Mouse (Mus musculus) central nervous system, embryonic 11.5 days (tissue): ENCODE measurements around the gene Edn2. TPM values are rescaled to one million over a fixed set of nuclear protein-coding genes. Genes with fewer than 3 reads are reported as not detected.

Experiments
- polyA plus RNA-seq: library from polyadenylated mRNA; depleted of rRNA; stranded (reverse); fragments of >200 nt; gene quantifications from 2 replicates; pipeline ENCODE4 v1.2.3, GENCODE M21; 2012; rRNA removed

Edn2 gene
- 0.11 and 0.16 TPM in 2 replicates for polyA plus RNA-seq

DNA sequence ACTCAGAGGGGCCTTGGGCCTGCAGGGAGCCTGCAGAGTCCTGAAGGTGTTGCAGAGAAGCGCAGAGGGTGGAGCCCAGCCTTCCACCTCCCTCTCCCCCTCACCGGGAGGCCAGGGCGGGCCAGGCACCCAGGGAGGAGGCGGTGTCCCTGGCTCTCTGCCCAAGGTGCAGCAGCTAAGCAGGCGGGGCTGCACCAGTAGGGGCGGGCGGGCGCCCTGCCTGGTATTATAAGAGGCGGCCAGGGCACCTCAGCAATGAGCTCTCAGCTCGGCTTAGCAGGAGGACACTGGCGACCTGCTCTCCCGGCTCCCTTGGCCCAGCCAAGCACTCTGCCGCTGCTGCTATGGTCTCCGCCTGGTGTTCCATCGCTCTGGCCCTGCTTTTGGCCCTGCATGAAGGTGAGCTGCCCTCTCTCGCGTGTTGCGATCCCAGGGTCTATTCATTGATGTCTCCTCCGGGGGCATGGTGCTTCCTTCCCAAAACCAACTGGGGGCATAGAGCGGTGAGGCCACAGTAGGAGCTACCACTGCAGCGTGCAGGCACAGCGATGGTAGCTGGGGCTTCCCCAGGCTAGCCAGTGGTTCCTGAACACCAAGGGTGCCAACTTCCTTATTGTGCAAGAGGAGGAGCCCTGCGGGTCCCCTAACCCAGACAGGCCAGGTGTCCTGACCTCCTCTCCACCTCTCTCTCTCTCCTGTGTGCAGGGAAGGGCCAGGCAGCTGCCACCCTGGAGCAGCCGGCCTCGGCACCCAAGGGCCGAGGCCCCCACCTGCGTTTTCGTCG is at the start of gene Edn2:
TSS of gene Edn2 (plus strand) at position 41 of the 784 bp plus-strand sequence.

Other genes with a start within 250 kb of the Edn2 start
- not detected in 2 replicates for gene AL607142.1, start 96.2 kb upstream of the Edn2 start, polyA plus RNA-seq
- 2.7 and 3.4 TPM in 2 replicates for gene Foxo6, start 126.1 kb downstream of the Edn2 start, polyA plus RNA-seq
- 50.8 and 63.3 TPM in 2 replicates for gene Scmh1, start 244.1 kb downstream of the Edn2 start, polyA plus RNA-seq